Mouse (Mus musculus) kidney, adult 2 months (tissue): Measurements from ENCODE around the gene Tpra1.

Experiments used
- CTCF ChIP-seq: fragments of 200-500 bp; conservative IDR thresholded peaks from 2 replicates; pipeline ENCODE4 v1.5.1; 2011; ENCODE audit warnings: low read depth, mild to moderate bottlenecking, control low read depth, low read length, moderate library complexity, mixed read lengths; ENCODE audit not compliant: insufficient read depth, insufficient read length
- POLR2A ChIP-seq: fragments of 200-500 bp; IDR thresholded peaks from one replicate; pipeline ENCODE4 v1.6.1; 2011; ENCODE audit warnings: low read depth, low read length, control low read depth

DNA sequence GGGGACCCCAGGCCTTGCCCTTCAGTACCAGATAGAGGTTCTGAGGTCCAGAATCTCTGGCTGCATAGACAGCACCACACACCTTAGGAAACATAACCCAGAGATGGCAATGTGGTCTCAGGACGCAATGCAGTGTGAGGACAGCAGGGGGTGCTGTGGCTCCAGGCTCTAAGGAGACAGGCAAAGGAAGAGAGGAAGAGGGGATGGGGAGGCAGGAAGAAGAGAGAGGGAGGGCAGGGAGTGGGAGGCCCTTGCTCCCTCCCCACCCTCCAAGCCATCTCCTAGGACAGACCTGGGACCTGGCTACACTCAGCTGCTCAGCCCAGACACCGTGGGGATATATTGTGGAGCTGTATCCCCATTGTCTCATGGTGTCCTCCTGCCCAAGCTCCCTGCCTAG is 25.5 kb downstream of the Tpra1 start:
- peak; percentile 96 for TF ChIP-seq CTCF
- no peak for TF ChIP-seq POLR2A
